Mouse (Mus musculus) regulatory T cell (primary cell): ENCODE results near the gene Slco3a1.

Source experiments
- in situ Hi-C: fragments of 300-600 bp; cut with MboI, MseI; formaldehyde crosslinking; loops from one replicate; pipeline ENCODE4 v1.15.1; 2025; ENCODE audit warnings: high pct_unique_total_duplicates

Gene Slco3a1

GRCm38 (mm10) chr7:74491683-74492355 is 62.8 kb downstream of the Slco3a1 start:
- in situ Hi-C loops: loop anchor here (25.0 kb wide), 1 partner anchor 870 kb away; no protein-coding TSS in a partner anchor

GRCm38 (mm10) chr7:74488141-74488540 is 66.4 kb downstream of the Slco3a1 start:
- in situ Hi-C loops: loop anchor here (25.0 kb wide), 1 partner anchor 874 kb away; no protein-coding TSS in a partner anchor

- in situ Hi-C loops: loop anchor here (25.0 kb wide), 1 partner anchor 875 kb away; no protein-coding TSS in a partner anchor
Observed at GRCm38 (mm10) chr7:74487727-74488126, 66.9 kb downstream of the Slco3a1 start.

GRCm38 (mm10) chr7:74486083-74486482 is 68.5 kb downstream of the Slco3a1 start:
- in situ Hi-C loops: loop anchor here (25.0 kb wide), 1 partner anchor 876 kb away; no protein-coding TSS in a partner anchor

GRCm38 (mm10) chr7:74485669-74486068 is 68.9 kb downstream of the Slco3a1 start:
- in situ Hi-C loops: loop anchor here (25.0 kb wide), 1 partner anchor 877 kb away; no protein-coding TSS in a partner anchor

- in situ Hi-C loops: loop anchor here (25.0 kb wide), 1 partner anchor 878 kb away; no protein-coding TSS in a partner anchor
Observed at GRCm38 (mm10) chr7:74484024-74484385, 70.6 kb downstream of the Slco3a1 start.

GRCm38 (mm10) chr7:74483294-74484023 is 71.1 kb downstream of the Slco3a1 start:
- in situ Hi-C loops: loop anchor here (25.0 kb wide), 1 partner anchor 879 kb away; no protein-coding TSS in a partner anchor

- in situ Hi-C loops: no loop called here
Observed at GRCm38 (mm10) chr7:74471740-74472139, 82.8 kb downstream of the Slco3a1 start.

- in situ Hi-C loops: no loop called here
Observed at GRCm38 (mm10) chr7:74466886-74467285, 87.7 kb downstream of the Slco3a1 start.

GRCm38 (mm10) chr7:74464638-74465037 is 89.9 kb downstream of the Slco3a1 start:
- in situ Hi-C loops: no loop called here

- in situ Hi-C loops: no loop called here
Observed at GRCm38 (mm10) chr7:74462451-74462850, 92.1 kb downstream of the Slco3a1 start.

GRCm38 (mm10) chr7:74461736-74462135 is 92.8 kb downstream of the Slco3a1 start:
- in situ Hi-C loops: no loop called here

GRCm38 (mm10) chr7:74461146-74461545 is 93.4 kb downstream of the Slco3a1 start:
- in situ Hi-C loops: no loop called here

GRCm38 (mm10) chr7:74459812-74460211 is 94.8 kb downstream of the Slco3a1 start:
- in situ Hi-C loops: no loop called here

GRCm38 (mm10) chr7:74459277-74459676 is 95.3 kb downstream of the Slco3a1 start:
- in situ Hi-C loops: no loop called here

GRCm38 (mm10) chr7:74458475-74459221 is 95.9 kb downstream of the Slco3a1 start:
- in situ Hi-C loops: no loop called here

- in situ Hi-C loops: no loop called here
Observed at GRCm38 (mm10) chr7:74457347-74457975, 97.1 kb downstream of the Slco3a1 start.

- in situ Hi-C loops: no loop called here
Observed at GRCm38 (mm10) chr7:74456781-74457180, 97.8 kb downstream of the Slco3a1 start.

GRCm38 (mm10) chr7:74451047-74451446 is 103.5 kb downstream of the Slco3a1 start:
- in situ Hi-C loops: no loop called here

- in situ Hi-C loops: no loop called here
Observed at GRCm38 (mm10) chr7:74449802-74450201, 104.8 kb downstream of the Slco3a1 start.

GRCm38 (mm10) chr7:74447781-74448180 is 106.8 kb downstream of the Slco3a1 start:
- in situ Hi-C loops: no loop called here
